Mouse (Mus musculus) liver, embryonic 14.5 days (tissue): ENCODE measurements around the gene Sdr42e1. TPM values are rescaled to one million over a fixed set of nuclear protein-coding genes. Genes with fewer than 3 reads are reported as not detected.
A peak's percentile ranks its signal among the peaks of the same experiment; 100 is the strongest.

Source experiments
- ATAC-seq: fragments of 200-750 bp; cut with Nextera tagmentation; 2 replicates; pipeline ENCODE4 v1.8.0; 2017; ENCODE audit warnings: moderate number of reproducible peaks, mild to moderate bottlenecking, moderate library complexity; ENCODE audit not compliant: insufficient read depth
- DNase-seq, 3 experiments: peaks; one replicate each; pipeline ENCODE4 v3.0.0-alpha.2; 2012 to 2013; ENCODE audit warnings: low read depth in 3 of 3, low spot score in 3 of 3
- H3K27ac ChIP-seq: fragments of 300-500 bp; sonication (generic); 2 replicates; pipeline ENCODE4 v1.5.1; 2014; ENCODE audit warnings: moderate library complexity, mild to moderate bottlenecking, control low read depth, inconsistent platforms
- H3K27me3 ChIP-seq: fragments of 300-500 bp; sonication (generic); 2 replicates; pipeline ENCODE4 v1.6.1; 2014; ENCODE audit warnings: mild to moderate bottlenecking, low read length, moderate library complexity; ENCODE audit not compliant: control insufficient read depth, insufficient read depth
- H3K36me3 ChIP-seq: fragments of 300-500 bp; sonication (generic); replicated peaks from 2 replicates; pipeline ENCODE4 v1.6.1; 2014; ENCODE audit warnings: low read depth; ENCODE audit not compliant: control insufficient read depth, insufficient read depth
- H3K4me1 ChIP-seq, 2 experiments: fragments of 200-500 bp in 1 of 2; fragments of 300-500 bp in 1 of 2; sonication (generic) in 1 of 2; replicated peaks; 2 replicates each; pipeline ENCODE4 v1.6.1; 2012 to 2014; ENCODE audit warnings: antibody characterized with exemption in 1 of 2, inconsistent platforms in 1 of 2, low read length in 1 of 2; ENCODE audit not compliant: control insufficient read depth in 2 of 2, insufficient read depth in 2 of 2
- H3K4me2 ChIP-seq: fragments of 300-500 bp; sonication (generic); 2 replicates; pipeline ENCODE4 v1.6.1; 2014; ENCODE audit warnings: low read depth, mild to moderate bottlenecking, control low read depth, moderate library complexity
- H3K4me3 ChIP-seq, 2 experiments: fragments of 200-500 bp in 1 of 2; fragments of 300-500 bp in 1 of 2; sonication (generic) in 1 of 2; 2 replicates each; pipeline ENCODE4 v1.5.1; 2012 to 2014; ENCODE audit warnings: low read depth in 2 of 2, low read length in 2 of 2, mild to moderate bottlenecking in 2 of 2, control low read depth in 1 of 2, inconsistent platforms in 1 of 2, moderate library complexity in 1 of 2; ENCODE audit not compliant: insufficient read depth in 1 of 2
- H3K9ac ChIP-seq: fragments of 300-500 bp; sonication (generic); replicated peaks from 2 replicates; pipeline ENCODE4 v1.6.1; 2014; ENCODE audit warnings: mild to moderate bottlenecking, control low read depth, moderate library complexity
- H3K9me3 ChIP-seq: fragments of 300-500 bp; sonication (generic); 2 replicates; pipeline ENCODE4 v1.6.1; 2016; ENCODE audit warnings: low read length, mixed read lengths; ENCODE audit not compliant: control insufficient read depth
- CTCF ChIP-seq: IDR thresholded peaks from 2 replicates; pipeline ENCODE4 v1.5.1; 2016; ENCODE audit warnings: antibody characterized with exemption, low read depth, control low read depth
- EP300 ChIP-seq: IDR thresholded peaks from 2 replicates; pipeline ENCODE4 v1.6.1; 2016; ENCODE audit warnings: antibody characterized with exemption, low read depth
- WGBS: fragments of 180-500 bp; shearing (Covaris S2); extraction: QIAGEN DNeasy Blood & Tissue Kit; methylation state at CpG from one replicate; pipeline ENCODE4 v1.1.7; 2014; ENCODE audit not compliant: insufficient replicate concordance; 5-methylcytosine and 5-hydroxymethylcytosine counted together
- polyA plus RNA-seq, 2 experiments: library from polyadenylated mRNA; depleted of rRNA in 1 of 2; stranded (reverse) in 1 of 2; unstranded in 1 of 2; fragments of >200 nt; fragmentation: Nextera tagmentation in 1 of 2; extraction: Ambion mirVana in 1 of 2; gene quantifications; 2 replicates each; pipeline versions ENCODE4 v1.2.1 to v1.2.3; 2012 to 2014

Gene Sdr42e1
- polyA plus RNA-seq, 2 experiments, result 1.7 TPM

- WGBS, result 63% methylated on average over 3 of the region's 3 CpGs
These were observed 931 bp downstream of the Sdr42e1 start for GRCm38 (mm10) chr8:117672558-117672957.

DNA sequence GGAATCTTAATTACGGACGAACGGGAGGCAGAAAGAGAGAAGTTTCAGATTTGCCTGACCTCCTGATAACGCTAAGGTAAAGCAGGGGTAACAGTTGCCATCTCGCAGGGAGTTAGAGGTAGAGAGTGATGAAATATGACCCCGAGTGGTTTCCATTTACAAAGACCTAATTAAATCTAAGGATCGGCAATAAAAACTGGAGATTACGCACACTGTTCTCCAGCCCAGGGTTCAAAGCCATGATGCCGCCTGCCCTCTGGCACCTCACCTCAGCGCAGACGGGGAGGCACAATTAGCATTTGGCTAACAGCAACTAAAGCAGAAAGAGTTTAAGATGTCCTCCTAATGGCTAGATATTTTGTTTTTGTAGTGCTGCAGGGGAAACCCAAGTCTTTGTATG, 3.0 kb downstream of the Sdr42e1 start:
- Histone ChIP-seq H3K4me3 (no peak overlapping the region), H3K4me1 (no peaks in the 10 kb centered on the region), H3K9ac (no peak overlapping the region), H3K27me3 (no peaks in the 10 kb centered on the region), H3K9me3 (no peaks in the 10 kb centered on the region), H3K36me3 (no peaks in the 10 kb centered on the region), H3K4me2 (no peak overlapping the region), H3K27ac (no peak overlapping the region)
- 25% methylated on average over 11 of the region's 11 CpGs for WGBS
- DNase-seq, result no peak
- no peak for ATAC-seq
- TF ChIP-seq CTCF (no peak), EP300 (no peak)

More at GRCm38 (mm10) chr8:117672558-117672957, 931 bp downstream of the Sdr42e1 start:
- TF ChIP-seq EP300 (no peak), CTCF (no peak)
- Histone ChIP-seq H3K36me3 (no peaks in the 10 kb centered on the region), H3K4me1 (peaks cover 0 to 5% of the 10 kb centered on the region in 2 experiments; a peak in 1 of 4 replicates), H3K27ac (no peak overlapping the region), H3K9ac (no peak overlapping the region), H3K27me3 (no peaks in the 10 kb centered on the region), H3K4me2 (no peak overlapping the region), H3K9me3 (no peaks in the 10 kb centered on the region), H3K4me3 (no peak overlapping the region)
- no peak for ATAC-seq
- DNase-seq, result no peak

- 52% methylated on average over 13 of the region's 13 CpGs for WGBS
- DNase-seq, result no peak
- H3K4me2 ChIP-seq, result no peak overlapping the region
- TF ChIP-seq EP300 (no peak), CTCF (no peak)
- no peak overlapping the region for H3K27ac ChIP-seq
- H3K9ac ChIP-seq, result no peak overlapping the region
- no peaks in the 10 kb centered on the region for H3K4me1 ChIP-seq
- no peaks in the 10 kb centered on the region for H3K27me3 ChIP-seq
- H3K36me3 ChIP-seq, result no peaks in the 10 kb centered on the region
- H3K9me3 ChIP-seq, result no peaks in the 10 kb centered on the region
- H3K4me3 ChIP-seq, result no peak overlapping the region
- no peak for ATAC-seq
These were observed 6.0 kb downstream of the Sdr42e1 start for GRCm38 (mm10) chr8:117667349-117668124.

DNA sequence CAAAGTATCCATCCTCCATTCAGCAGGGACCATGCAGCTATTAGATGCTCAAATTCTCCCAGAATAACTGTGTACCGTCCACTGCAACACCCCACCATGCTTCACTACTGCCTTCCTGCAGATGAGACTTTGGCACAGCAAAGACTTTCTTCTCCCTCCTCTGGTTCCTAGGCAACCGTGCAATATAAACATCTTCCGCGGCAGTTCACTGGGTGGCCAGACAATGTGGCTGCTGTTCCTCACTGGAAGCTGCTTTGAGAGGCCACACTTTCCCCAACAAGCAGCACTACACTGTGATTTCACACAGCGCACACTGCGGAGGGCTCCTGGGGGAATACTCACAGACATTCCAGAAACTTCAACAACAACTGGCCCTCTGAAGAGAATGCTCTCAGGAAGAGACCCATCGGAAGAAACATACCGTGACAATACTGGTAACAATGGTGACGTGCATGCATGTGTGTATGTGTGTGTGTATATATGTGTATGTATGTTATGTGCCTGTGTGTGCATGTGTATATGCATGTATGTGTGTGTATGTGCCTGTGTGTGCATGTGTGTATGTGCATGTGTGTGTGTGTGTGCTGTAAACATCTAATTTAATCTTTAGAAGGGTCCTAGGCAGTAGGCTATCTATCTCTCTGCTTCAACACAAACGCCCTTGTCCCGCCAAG, 13.0 kb downstream of the Sdr42e1 start:
- Histone ChIP-seq H3K36me3 (no peaks in the 10 kb centered on the region), H3K9ac (no peak overlapping the region), H3K4me2 (no peak overlapping the region), H3K9me3 (no peaks in the 10 kb centered on the region), H3K27me3 (no peaks in the 10 kb centered on the region), H3K4me1 (0 out of 4 replicates have a peak, but pooled peaks cover 0 to 3% of the 10 kb centered on the region in 2 experiments), H3K27ac (no peak overlapping the region), H3K4me3 (no peak overlapping the region)
- TF ChIP-seq EP300 (no peak), CTCF (no peak)
- 42% methylated on average over 11 of the region's 11 CpGs for WGBS
- ATAC-seq (no peak), DNase-seq (no peak)

GRCm38 (mm10) chr8:117658990-117659389, 14.5 kb downstream of the Sdr42e1 start:
- Histone ChIP-seq H3K27ac (no peak overlapping the region), H3K27me3 (no peaks in the 10 kb centered on the region), H3K4me1 (0 out of 4 replicates have a peak, but pooled peaks cover 0 to 3% of the 10 kb centered on the region in 2 experiments), H3K4me2 (no peak overlapping the region), H3K9me3 (no peaks in the 10 kb centered on the region), H3K36me3 (no peaks in the 10 kb centered on the region), H3K4me3 (no peak overlapping the region), H3K9ac (no peak overlapping the region)
- no peak for TF ChIP-seq EP300
- TF ChIP-seq CTCF, result peak; percentile 25; the same call in 1 of the 2 replicates
- no peak for DNase-seq
- no peak for ATAC-seq
- 52% methylated on average over 7 of the region's 7 CpGs for WGBS
